13 mouse cellular contexts compared by ENCODE assay signal in genomic region chr12:113145591-113145990, GRCm38 (mm10). TPM values are rescaled to one million over a fixed set of nuclear protein-coding genes. Genes with fewer than 3 reads are reported as not detected.
DNase-seq lines count a peak whose midpoint lies in the region; ATAC-seq and TF ChIP-seq lines count a peak whose summit lies in the region.
"Had no signal": no experiment of that assay in that cellular context is flagged by ENCODE, and none has a peak within 500 bp of the region (broad histone marks: within the 10 kb centered on the region; RNA-seq: fewer than 3 reads in every experiment).

No protein-coding gene starts in this region.

- H3K4me2 ChIP-seq in heart, embryonic 14.5 days (ENCODE audit: low read length) = peak overlapping the region; percentile 46; the same call in 1 of the 2 replicates
- H3K4me2 ChIP-seq in lung, postnatal 0 days (replicated peaks; ENCODE audit: low read depth, low read length) = no peak overlapping the region

- peaks cover 54 to 68% of the 10 kb centered on the region in 2 experiments for H3K4me1 ChIP-seq in heart, embryonic 14.5 days (ENCODE audit: control insufficient read depth in 2 of 2, insufficient read depth in 2 of 2, low read length in 2 of 2)
- peaks cover 37% of the 10 kb centered on the region for H3K4me1 ChIP-seq in lung, postnatal 0 days (ENCODE audit: insufficient read depth, low read depth, low read length)

- H3K9ac ChIP-seq in heart, embryonic 14.5 days (ENCODE audit: low read length) = peak overlapping the region; percentile 63; the same call in 1 of the 2 replicates
- H3K9ac ChIP-seq in lung, postnatal 0 days (replicated peaks; ENCODE audit: low read depth) = no peak overlapping the region
- H3K9ac ChIP-seq: embryonic facial prominence, embryonic 12.5 days; forebrain, postnatal 0 days; stomach, embryonic 15.5 days had no signal

- H3K9me3 ChIP-seq in heart, embryonic 14.5 days (ENCODE audit: control insufficient read depth, low read length) = no peaks in the 10 kb centered on the region
- H3K9me3 ChIP-seq in lung, postnatal 0 days (ENCODE audit: low read length) = no peaks in the 10 kb centered on the region
- H3K9me3 ChIP-seq: embryonic facial prominence, embryonic 12.5 days; stomach, embryonic 15.5 days had no signal

- no peaks in the 10 kb centered on the region for H3K27me3 ChIP-seq in heart, embryonic 14.5 days (ENCODE audit: control insufficient read depth, insufficient read depth, low read length)
- H3K27me3 ChIP-seq in lung, postnatal 0 days (replicated peaks; ENCODE audit: insufficient read depth, low read length) = no peaks in the 10 kb centered on the region

- peaks cover 55% of the 10 kb centered on the region for H3K36me3 ChIP-seq in heart, embryonic 14.5 days (ENCODE audit: control insufficient read depth, insufficient read depth, low read length)
- H3K36me3 ChIP-seq in lung, postnatal 0 days (ENCODE audit: insufficient read depth, low read length) = peaks cover 17% of the 10 kb centered on the region
- H3K36me3 ChIP-seq: embryonic facial prominence, embryonic 12.5 days; stomach, embryonic 15.5 days had no signal

- no peak for TF ChIP-seq CTCF in lung, postnatal 0 days (IDR thresholded peaks at IDR 0.05)

- no peak overlapping the region for H3K4me3 ChIP-seq in heart, embryonic 14.5 days (ENCODE audit: control insufficient read depth in 1 of 2, insufficient read depth in 1 of 2, low read depth in 1 of 2, low read length in 2 of 2)
- no peak overlapping the region for H3K4me3 ChIP-seq in lung, postnatal 0 days (ENCODE audit: low read depth, low read length)

- no peak for ATAC-seq in heart, embryonic 14.5 days (ENCODE audit: insufficient number of reproducible peaks, insufficient read depth, low FRiP score, low read depth)
- no peak for ATAC-seq in lung, postnatal 0 days
- ATAC-seq: hindbrain, embryonic 16.5 days had no signal

- intact Hi-C loops in heart, postnatal 36 days (cut with DNase I) = no loop called here

- TF ChIP-seq EP300 in lung, postnatal 0 days (IDR thresholded peaks at IDR 0.05) = no peak

- peak; percentile 96 for DNase-seq in heart, adult 11 months
- DNase-seq in heart, postnatal 36 days = no peak
- no peak for DNase-seq in heart, adult 9 months (ENCODE audit: low spot score in 2 of 2)
- DNase-seq in lung, postnatal 0 days (ENCODE audit: low spot score) = peak; percentile 13
- no peak for DNase-seq in lung, postnatal 25 days (ENCODE audit: low spot score)
- peak; percentile 28 for DNase-seq in induced T-regulatory cell, adult 2 months (ENCODE audit: low read depth)
- no peak for DNase-seq in right cerebral cortex, postnatal 36 days (ENCODE audit: low spot score in 2 of 2)

- 80% methylated on average over 5 of the region's 5 CpGs for WGBS in heart, embryonic 14.5 days
- 86% methylated on average over 5 of the region's 5 CpGs for WGBS in lung, postnatal 0 days

- peak overlapping the region; percentile 21 to 72; a peak in 2 of 4 replicates for H3K27ac ChIP-seq in heart, embryonic 14.5 days (replicated peaks in 1 of 2; ENCODE audit: control insufficient read depth in 1 of 2, insufficient read depth in 1 of 2, low read depth in 2 of 2, low read length in 2 of 2)
- H3K27ac ChIP-seq in lung, postnatal 0 days (ENCODE audit: low read length) = peak overlapping the region; percentile 63
- H3K27ac ChIP-seq: embryonic facial prominence, embryonic 12.5 days; stomach, embryonic 15.5 days had no signal

RNA-seq across cellular contexts. Expression of gene Crip1, which starts 0.5 kb away (rescaled TPM):
- 100 to 1,000 TPM; 190 to 198 TPM for total RNA-seq in heart, postnatal 36 days (2021)
- 586 and 589 TPM in 2 replicates for polyA plus RNA-seq in heart, embryonic 14.5 days (2014; fragmentation: Nextera tagmentation; extraction: Ambion mirVana)
- 1,321 and 1,744 TPM in 2 replicates for polyA plus RNA-seq in lung, postnatal 0 days (2015; fragmentation: Nextera tagmentation; extraction: Ambion mirVana)

RNA-seq across cellular contexts. Expression of gene Crip2, which starts 5.6 kb away (rescaled TPM):
- total RNA-seq in heart, postnatal 36 days (2021) = 1,000 to 10,000 TPM; 1,482 to 1,552 TPM
- polyA plus RNA-seq in heart, embryonic 14.5 days (2014; fragmentation: Nextera tagmentation; extraction: Ambion mirVana) = 1,706 and 1,786 TPM in 2 replicates
- 1,357 and 1,498 TPM in 2 replicates for polyA plus RNA-seq in lung, postnatal 0 days (2015; fragmentation: Nextera tagmentation; extraction: Ambion mirVana)

RNA-seq across cellular contexts. Expression of gene Tedc1, which starts 10.6 kb away (rescaled TPM):
- total RNA-seq in heart, postnatal 36 days (2021) = under 1 TPM; 0.19 to 0.49 TPM
- polyA plus RNA-seq in heart, embryonic 14.5 days (2014; fragmentation: Nextera tagmentation; extraction: Ambion mirVana) = 13.3 and 17.5 TPM in 2 replicates
- 2.5 and 2.6 TPM in 2 replicates for polyA plus RNA-seq in lung, postnatal 0 days (2015; fragmentation: Nextera tagmentation; extraction: Ambion mirVana)

RNA-seq across cellular contexts. Expression of gene Tmem121, which starts 40.1 kb away (rescaled TPM):
- not detected for total RNA-seq in heart, postnatal 36 days (2021)
- polyA plus RNA-seq in heart, embryonic 14.5 days (2014; fragmentation: Nextera tagmentation; extraction: Ambion mirVana) = 1.1 and 1.2 TPM in 2 replicates
- polyA plus RNA-seq in lung, postnatal 0 days (2015; fragmentation: Nextera tagmentation; extraction: Ambion mirVana) = 1.2 TPM in 2 replicates
- total RNA-seq: liver, adult 2 months had no signal
- polyA plus RNA-seq: liver, adult 2 months had no signal

RNA-seq across cellular contexts. Expression of gene Mta1, which starts 47.5 kb away (rescaled TPM):
- total RNA-seq in heart, postnatal 36 days (2021) = 10 to 100 TPM; 48.7 to 56.4 TPM
- polyA plus RNA-seq in heart, embryonic 14.5 days (2014; fragmentation: Nextera tagmentation; extraction: Ambion mirVana) = 14.6 and 15.5 TPM in 2 replicates
- polyA plus RNA-seq in lung, postnatal 0 days (2015; fragmentation: Nextera tagmentation; extraction: Ambion mirVana) = 10.5 and 12.2 TPM in 2 replicates

Comparison
In these comparisons a context has a peak if more than half of its experiments do, and no peak if none do; other contexts are left out.
1. DNase-seq: peak in heart, adult 11 months (single experiment), lung, postnatal 0 days (single experiment) and induced T-regulatory cell, adult 2 months (single experiment); none in heart, postnatal 36 days (0 of 2), heart, adult 9 months (0 of 2), lung, postnatal 25 days (single experiment) and right cerebral cortex, postnatal 36 days (0 of 2).